Mouse (Mus musculus): ENCODE measurements around the gene Bckdha.

- TF ChIP-seq CTCF (IDR thresholded peaks at IDR 0.05; ENCODE audit: borderline replicate concordance, insufficient read depth, low read depth, low read length) (no peak), POLR2A (IDR thresholded peaks at IDR 0.05; ENCODE audit: borderline replicate concordance, insufficient read depth, low read length) (no peak)
Measured at GRCm38 (mm10) chr7:25593859-25594258, 64.9 kb downstream of the Bckdha start.
